ENCODE assay signal across 10 mouse cellular contexts in the genomic region with DNA sequence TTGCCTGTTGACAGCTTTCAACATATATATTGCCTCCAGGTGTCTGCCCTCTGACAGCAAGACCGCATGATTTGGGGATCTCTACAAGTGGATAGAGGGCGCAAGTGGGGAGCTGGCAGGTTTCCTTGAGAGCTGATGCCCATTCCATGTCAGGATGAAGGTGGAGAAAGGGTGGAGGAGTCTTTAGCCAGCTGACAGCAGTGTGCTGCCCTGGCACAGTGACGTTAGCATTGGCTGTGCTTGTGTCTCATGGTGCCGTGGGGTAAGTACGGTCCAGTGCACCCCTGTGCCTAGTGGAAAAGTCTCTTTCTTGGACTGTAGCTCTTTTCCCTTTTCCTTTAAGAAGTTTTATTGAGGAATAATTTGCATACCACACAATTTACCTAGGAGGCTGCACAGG. TPM values are rescaled to one million over a fixed set of nuclear protein-coding genes. Genes with fewer than 3 reads are reported as not detected.
A peak's percentile ranks its signal among the peaks of the same experiment; 100 is the strongest.
DNase-seq lines count a peak whose midpoint lies in the region; ATAC-seq lines count a peak whose summit lies in the region.
"Had no signal": no experiment of that assay in that cellular context is flagged by ENCODE, and none has a peak within 500 bp of the region (broad histone marks: within the 10 kb centered on the region; RNA-seq: fewer than 3 reads in every experiment).

No protein-coding gene starts in this region.

- peaks cover 22% of the 10 kb centered on the region for H3K4me1 ChIP-seq in hindbrain, embryonic 15.5 days (replicated peaks)
- peaks cover 10% of the 10 kb centered on the region; the same call in 1 of the 2 replicates for H3K4me1 ChIP-seq in hindbrain, embryonic 14.5 days (replicated peaks; ENCODE audit: control insufficient read depth, insufficient read depth, low read length)
- peaks cover 10% of the 10 kb centered on the region; the same call in 1 of the 2 replicates for H3K4me1 ChIP-seq in kidney, embryonic 14.5 days (ENCODE audit: control insufficient read depth, insufficient read depth, low read length)

- H3K27ac ChIP-seq in hindbrain, embryonic 15.5 days (replicated peaks): peak overlapping the region; percentile 55; the same call in 1 of the 2 replicates
- H3K27ac ChIP-seq in hindbrain, embryonic 14.5 days: no peak overlapping the region
- H3K27ac ChIP-seq in kidney, embryonic 14.5 days (ENCODE audit: low read depth, low read length): no peak overlapping the region
- H3K27ac ChIP-seq: heart, adult 2 months; neural tube, embryonic 15.5 days had no signal

- no peak for ATAC-seq in hindbrain, embryonic 15.5 days (ENCODE audit: low FRiP score, low read depth)
- ATAC-seq in hindbrain, embryonic 14.5 days (ENCODE audit: low FRiP score): no peak
- 0 out of 2 replicates have a peak, but pooled peaks have one; percentile 33 for ATAC-seq in kidney, embryonic 14.5 days (ENCODE audit: low FRiP score, low TSS enrichment)
- ATAC-seq in frontal cortex, adult (ENCODE audit: low TSS enrichment): no peak

- H3K4me3 ChIP-seq in hindbrain, embryonic 15.5 days: no peak overlapping the region
- no peak overlapping the region for H3K4me3 ChIP-seq in hindbrain, embryonic 14.5 days (replicated peaks; ENCODE audit: low read length)
- H3K4me3 ChIP-seq in kidney, embryonic 14.5 days (ENCODE audit: low read length): no peak overlapping the region
- H3K4me3 ChIP-seq: heart, adult 2 months; neural tube, embryonic 15.5 days had no signal

- no peak for DNase-seq in hindbrain, embryonic 14.5 days (ENCODE audit: low spot score)
- DNase-seq in B cell, adult 2 months: peak; percentile 55 to 64
- peak; percentile 79 for DNase-seq in brain, adult 2 months (ENCODE audit: low read depth, low spot score)
- DNase-seq in testis, postnatal 10 days (ENCODE audit: low spot score): no peak

- H3K9ac ChIP-seq in hindbrain, embryonic 15.5 days: no peak overlapping the region
- H3K9ac ChIP-seq in hindbrain, embryonic 14.5 days: no peak overlapping the region
- H3K9ac ChIP-seq in kidney, embryonic 14.5 days (ENCODE audit: low read depth, low read length): no peak overlapping the region
- H3K9ac ChIP-seq: neural tube, embryonic 15.5 days had no signal

- WGBS in hindbrain, embryonic 15.5 days: 79% methylated on average over 5 of the region's 5 CpGs
- 88% methylated on average over 5 of the region's 5 CpGs for WGBS in hindbrain, embryonic 14.5 days
- 83% methylated on average over 5 of the region's 5 CpGs for WGBS in kidney, embryonic 14.5 days

- H3K36me3 ChIP-seq in hindbrain, embryonic 15.5 days: no peaks in the 10 kb centered on the region
- H3K36me3 ChIP-seq in hindbrain, embryonic 14.5 days (replicated peaks; ENCODE audit: control insufficient read depth, insufficient read depth): no peaks in the 10 kb centered on the region
- H3K36me3 ChIP-seq in kidney, embryonic 14.5 days (ENCODE audit: control insufficient read depth, insufficient read depth, low read length): no peaks in the 10 kb centered on the region
- H3K36me3 ChIP-seq: neural tube, embryonic 15.5 days had no signal

- no peak overlapping the region for H3K4me2 ChIP-seq in hindbrain, embryonic 15.5 days
- no peak overlapping the region for H3K4me2 ChIP-seq in hindbrain, embryonic 14.5 days (replicated peaks)
- H3K4me2 ChIP-seq in kidney, embryonic 14.5 days (replicated peaks; ENCODE audit: low read depth, low read length): no peak overlapping the region
- H3K4me2 ChIP-seq: neural tube, embryonic 15.5 days had no signal

- no peaks in the 10 kb centered on the region for H3K27me3 ChIP-seq in hindbrain, embryonic 15.5 days
- H3K27me3 ChIP-seq in hindbrain, embryonic 14.5 days (ENCODE audit: control insufficient read depth, insufficient read depth, low read length): no peaks in the 10 kb centered on the region
- no peaks in the 10 kb centered on the region for H3K27me3 ChIP-seq in kidney, embryonic 14.5 days (ENCODE audit: control insufficient read depth, insufficient read depth, low read length)
- H3K27me3 ChIP-seq: CH12.LX; neural tube, embryonic 15.5 days had no signal

- H3K9me3 ChIP-seq in hindbrain, embryonic 15.5 days: no peaks in the 10 kb centered on the region
- H3K9me3 ChIP-seq in hindbrain, embryonic 14.5 days (ENCODE audit: control insufficient read depth, low read length): no peaks in the 10 kb centered on the region
- no peaks in the 10 kb centered on the region for H3K9me3 ChIP-seq in kidney, embryonic 14.5 days (ENCODE audit: control insufficient read depth, low read length)
- H3K9me3 ChIP-seq: neural tube, embryonic 15.5 days had no signal

RNA-seq across cellular contexts. Expression of a gene that starts 9.2 kb away (rescaled TPM):
- polyA plus RNA-seq in hindbrain, embryonic 15.5 days (2015; fragmentation: Nextera tagmentation; extraction: Ambion mirVana): 21.1 and 24.6 TPM in 2 replicates
- polyA plus RNA-seq in hindbrain, embryonic 14.5 days (2014; fragmentation: Nextera tagmentation; extraction: Ambion mirVana): 28.1 and 34.1 TPM in 2 replicates
- polyA plus RNA-seq in kidney, embryonic 14.5 days (2014; fragmentation: Nextera tagmentation; extraction: Ambion mirVana): 19.6 and 26.1 TPM in 2 replicates

Comparison
In these comparisons a context has a peak if more than half of its experiments do, and no peak if none do; other contexts are left out.
1. DNase-seq: peak in B cell, adult 2 months (2 of 2) and brain, adult 2 months (single experiment); none in hindbrain, embryonic 14.5 days (single experiment) and testis, postnatal 10 days (single experiment).